Mouse (Mus musculus): ENCODE results near the gene Ldlrad3.

- TF ChIP-seq CTCF (IDR thresholded peaks at IDR 0.05; ENCODE audit: control insufficient read depth, insufficient read depth, low read length) (no peak), POLR2A (IDR thresholded peaks at IDR 0.05; ENCODE audit: borderline replicate concordance, control insufficient read depth, low read depth, low read length) (no peak)
These were observed 33.3 kb downstream of the Ldlrad3 start for GRCm38 (mm10) chr2:102152851-102153250.

All from bone marrow, adult 2 months (tissue).